In genomic region chr8:115833391-115833790, GRCm38 (mm10) we compare ENCODE assay signal across 16 mouse cellular contexts.
"Had no signal": no experiment of that assay in that cellular context is flagged by ENCODE, and none has a peak within 500 bp of the region (broad histone marks: within the 10 kb centered on the region; RNA-seq: fewer than 3 reads in every experiment).

No protein-coding gene starts in this region.

- H3K4me3 ChIP-seq: intestine, embryonic 15.5 days; limb, embryonic 12.5 days; limb, embryonic 15.5 days; liver, embryonic 13.5 days; midbrain, embryonic 12.5 days; midbrain, embryonic 15.5 days; myocyte; stomach, embryonic 15.5 days had no signal

- H3K4me1 ChIP-seq: intestine, embryonic 15.5 days; limb, embryonic 12.5 days; limb, embryonic 15.5 days; liver, embryonic 13.5 days; midbrain, embryonic 12.5 days; midbrain, embryonic 15.5 days; stomach, embryonic 15.5 days had no signal

- H3K27ac ChIP-seq: intestine, embryonic 15.5 days; limb, embryonic 12.5 days; limb, embryonic 15.5 days; liver, embryonic 13.5 days; macrophage; midbrain, embryonic 12.5 days; midbrain, embryonic 15.5 days; stomach, embryonic 15.5 days had no signal

- H3K36me3 ChIP-seq: intestine, embryonic 15.5 days; limb, embryonic 12.5 days; limb, embryonic 15.5 days; liver, embryonic 13.5 days; midbrain, embryonic 12.5 days; midbrain, embryonic 15.5 days; stomach, embryonic 15.5 days had no signal

- H3K9me3 ChIP-seq: intestine, embryonic 15.5 days; limb, embryonic 12.5 days; limb, embryonic 15.5 days; liver, embryonic 13.5 days; midbrain, embryonic 12.5 days; midbrain, embryonic 15.5 days; stomach, embryonic 15.5 days had no signal

- H3K27me3 ChIP-seq: intestine, embryonic 15.5 days; limb, embryonic 12.5 days; limb, embryonic 15.5 days; liver, embryonic 13.5 days; midbrain, embryonic 12.5 days; midbrain, embryonic 15.5 days; stomach, embryonic 15.5 days had no signal

- H3K9ac ChIP-seq: intestine, embryonic 15.5 days; limb, embryonic 12.5 days; limb, embryonic 15.5 days; liver, embryonic 13.5 days; lung, embryonic 14.5 days; midbrain, embryonic 12.5 days; midbrain, embryonic 15.5 days; stomach, embryonic 15.5 days had no signal

- DNase-seq: left cerebral cortex, postnatal 4 days; liver, embryonic 13.5 days; lung, embryonic 14.5 days; right cerebral cortex, postnatal 14 days; spleen, adult 18-20 months; thymus, postnatal 25 days had no signal

- ATAC-seq: hindbrain, embryonic 16.5 days; intestine, embryonic 15.5 days; lung, postnatal 0 days; midbrain, embryonic 15.5 days had no signal

- H3K4me2 ChIP-seq: intestine, embryonic 15.5 days; limb, embryonic 12.5 days; limb, embryonic 15.5 days; liver, embryonic 13.5 days; lung, embryonic 14.5 days; midbrain, embryonic 12.5 days; midbrain, embryonic 15.5 days; stomach, embryonic 15.5 days had no signal
